ENCODE assay signal across 21 mouse cellular contexts in the genomic region with DNA sequence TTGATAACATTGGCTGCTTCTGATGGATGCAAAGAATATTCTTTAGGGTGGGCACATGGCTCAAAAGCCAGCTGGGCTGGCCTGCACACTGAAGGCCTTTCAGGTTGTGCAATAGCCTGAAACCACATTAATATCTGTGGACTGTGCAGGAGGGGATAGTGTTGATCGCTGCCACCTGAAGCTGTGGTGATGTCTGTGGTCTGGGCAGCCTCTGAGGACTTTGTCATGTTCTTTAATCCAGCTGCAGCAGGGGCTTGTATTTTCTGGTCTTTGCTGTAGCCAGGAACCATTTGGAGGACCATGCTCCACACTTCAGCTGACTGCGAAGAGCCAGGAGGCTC.
DNase-seq lines count a peak whose midpoint lies in the region; ATAC-seq and TF ChIP-seq lines count a peak whose summit lies in the region.
"Had no signal": no experiment of that assay in that cellular context is flagged by ENCODE, and none has a peak within 500 bp of the region (broad histone marks: within the 10 kb centered on the region; RNA-seq: fewer than 3 reads in every experiment).

No protein-coding gene starts in this region.

- no peak overlapping the region for H3K4me3 ChIP-seq in layer of hippocampus, adult 2 months
- H3K4me3 ChIP-seq in bone marrow macrophage, adult 2 months (ENCODE audit: insufficient read depth, low read length): no peak overlapping the region
- H3K4me3 ChIP-seq: embryonic facial prominence, embryonic 15.5 days; erythroblast, embryonic 14.5 days; forebrain, embryonic 15.5 days; heart, embryonic 15.5 days had no signal

- peak overlapping the region; percentile 49 for H3K27ac ChIP-seq in layer of hippocampus, adult 2 months
- H3K27ac ChIP-seq in bone marrow macrophage, adult 2 months (ENCODE audit: insufficient read depth, low read depth, low read length): 0 out of 2 replicates have a peak overlapping the region, but pooled peaks have one; percentile 30
- H3K27ac ChIP-seq: embryonic facial prominence, embryonic 15.5 days; forebrain, embryonic 15.5 days; heart, embryonic 15.5 days had no signal

- intact Hi-C loops in left cerebral cortex, postnatal 14 days (cut with DNase I): no loop called here

- TF ChIP-seq CTCF in layer of hippocampus, adult 2 months (conservative IDR thresholded peaks at IDR 0.05): no peak
- no peak for TF ChIP-seq CTCF in bone marrow macrophage, adult 2 months (IDR thresholded peaks at IDR 0.05; ENCODE audit: low read depth, low read length)

- peaks cover 11% of the 10 kb centered on the region for H3K4me1 ChIP-seq in bone marrow macrophage, adult 2 months (ENCODE audit: control insufficient read depth, insufficient read depth, low read length)
- H3K4me1 ChIP-seq: embryonic facial prominence, embryonic 15.5 days; forebrain, embryonic 15.5 days had no signal

- ATAC-seq in hematopoietic stem cell, adult 5-6 weeks (replicated peaks in 1 of 2; ENCODE audit: insufficient read depth in 1 of 2, low FRiP score in 2 of 2, low TSS enrichment in 1 of 2, low read depth in 1 of 2, poor library complexity in 2 of 2, severe bottlenecking in 2 of 2): peak; percentile 82 to 89
- ATAC-seq: CD4-positive, CD25-positive, alpha-beta regulatory T cell, adult 4 months; forebrain, embryonic 15.5 days; hindbrain, embryonic 16.5 days; inflammation-experienced regulatory T-cells, adult 6 months had no signal

- no peak for DNase-seq in layer of hippocampus, adult 2 months (ENCODE audit: low spot score in 2 of 2)
- no peak for DNase-seq in layer of hippocampus, adult 9-10 months (ENCODE audit: low spot score)
- DNase-seq in ovary, adult 18-20 months (ENCODE audit: low spot score): no peak
- no peak for DNase-seq in left cerebral cortex, postnatal 14 days (ENCODE audit: low spot score in 2 of 2)
- DNase-seq: adrenal gland, adult 8-10 months; B cell, adult 2 months; cerebellum, adult 18-20 months; cerebellum, adult 9-11 months; cerebellum, postnatal 36 days; embryo, embryonic 11 days; gastrocnemius, postnatal 10 days; kidney, adult 11 months had no signal

- TF ChIP-seq POLR2A in bone marrow macrophage, adult 2 months (IDR thresholded peaks at IDR 0.05; ENCODE audit: borderline replicate concordance, low read depth, low read length): no peak
